Mouse (Mus musculus): ENCODE data around the gene Iffo1. TPM values are rescaled to one million over a fixed set of nuclear protein-coding genes. Genes with fewer than 3 reads are reported as not detected.
A peak's percentile ranks its signal among the peaks of the same experiment; 100 is the strongest.

The Iffo1 gene
- polyA plus RNA-seq, 1 experiment from 2014 or later = 21.0 TPM

DNA sequence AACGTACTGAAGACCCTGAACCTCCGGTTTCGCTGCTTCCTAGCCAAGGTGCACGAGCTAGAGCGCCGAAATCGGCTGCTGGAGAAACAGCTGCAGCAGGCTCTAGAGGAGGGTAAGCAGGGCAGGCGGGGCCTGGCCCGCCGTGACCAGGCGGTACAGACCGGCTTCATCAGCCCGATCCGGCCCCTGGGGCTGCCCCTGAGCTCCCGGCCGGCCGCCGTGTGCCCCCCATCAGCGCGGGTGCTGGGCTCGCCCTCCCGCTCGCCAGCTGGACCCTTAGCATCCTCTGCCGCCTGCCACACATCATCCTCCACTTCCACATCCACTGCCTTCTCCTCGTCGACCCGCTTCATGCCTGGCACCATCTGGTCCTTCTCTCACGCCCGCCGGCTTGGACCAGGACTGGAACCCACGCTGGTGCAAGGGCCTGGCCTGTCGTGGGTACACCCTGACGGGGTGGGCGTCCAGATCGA lies 474 bp downstream of the Iffo1 start:
- Histone ChIP-seq H3K36me3 (peaks cover 23% of the 10 kb centered on the region), H3K4me3 (peak overlapping the region; percentile 93), H3K27ac (replicated peaks) (peak overlapping the region; percentile 92), H3K9me3 (no peaks in the 10 kb centered on the region), H3K27me3 (no peaks in the 10 kb centered on the region), H3K4me1 (peaks cover 44% of the 10 kb centered on the region), H3K9ac (replicated peaks) (peak overlapping the region; percentile 95), H3K4me2 (replicated peaks) (peak overlapping the region; percentile 96)
- peak; percentile 69 for ATAC-seq (replicated peaks)
- under 1% methylated on average over 31 of the region's 35 CpGs for WGBS

DNA sequence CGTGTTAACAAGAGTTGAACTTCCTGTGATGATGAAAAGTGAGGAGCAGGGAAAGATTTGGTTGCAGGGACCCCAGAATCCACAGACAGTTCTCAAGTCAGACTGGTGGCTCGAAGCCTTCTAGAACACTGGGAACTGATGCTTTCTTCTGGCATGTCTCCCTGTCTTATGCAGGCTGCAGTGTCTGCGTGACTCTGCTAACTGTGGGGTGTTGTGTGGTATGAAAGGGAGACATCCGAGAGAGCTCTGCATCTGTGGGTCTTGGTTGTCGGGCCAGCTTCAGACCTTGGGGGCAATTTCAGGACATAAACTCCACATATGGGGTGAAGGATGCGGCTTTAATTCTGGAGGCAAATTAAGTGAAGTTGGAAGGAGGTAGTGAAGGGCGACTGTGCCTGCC lies 1.1 kb downstream of the Iffo1 start:
- H3K36me3 ChIP-seq = peaks cover 16% of the 10 kb centered on the region
- no peak for ATAC-seq (replicated peaks)
- H3K9me3 ChIP-seq = no peaks in the 10 kb centered on the region
- H3K9ac ChIP-seq (replicated peaks) = peak overlapping the region; percentile 95
- H3K4me1 ChIP-seq = peaks cover 44% of the 10 kb centered on the region
- WGBS = 50% methylated on average over 7 of the region's 7 CpGs
- H3K4me3 ChIP-seq = peak overlapping the region; percentile 93
- peak overlapping the region; percentile 96 for H3K4me2 ChIP-seq (replicated peaks)
- no peaks in the 10 kb centered on the region for H3K27me3 ChIP-seq
- H3K27ac ChIP-seq (replicated peaks) = no peak overlapping the region

DNA sequence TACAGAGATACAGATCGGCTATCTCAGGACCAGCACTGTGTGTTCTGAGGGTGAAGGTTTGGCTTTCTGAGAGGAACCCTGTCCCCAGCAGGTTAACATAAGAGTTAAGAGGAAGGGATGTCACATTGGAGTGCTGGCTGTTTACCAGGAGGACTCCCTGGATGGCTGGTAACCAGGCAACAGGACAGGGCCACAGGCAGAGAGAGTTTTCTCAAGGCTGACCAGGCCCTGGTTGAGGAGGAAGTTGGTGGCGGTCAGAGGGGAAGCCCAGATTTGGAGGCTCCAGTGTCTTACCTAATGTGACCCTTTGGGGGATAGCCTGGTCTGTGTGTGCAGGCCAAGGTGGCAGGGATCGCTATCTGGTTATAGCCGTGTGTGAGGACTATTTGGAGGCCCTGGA lies 1.8 kb downstream of the Iffo1 start:
- Histone ChIP-seq H3K27me3 (no peaks in the 10 kb centered on the region), H3K4me2 (replicated peaks) (peak overlapping the region; percentile 96), H3K4me1 (peaks cover 44% of the 10 kb centered on the region), H3K9me3 (no peaks in the 10 kb centered on the region), H3K27ac (replicated peaks) (no peak overlapping the region), H3K4me3 (peak overlapping the region; percentile 93; the same call in 1 of the 2 replicates), H3K36me3 (peaks cover 10% of the 10 kb centered on the region), H3K9ac (replicated peaks) (peak overlapping the region; percentile 95; the same call in 1 of the 2 replicates)
- no peak for ATAC-seq (replicated peaks)
- 78% methylated on average over 4 of the region's 4 CpGs for WGBS

DNA sequence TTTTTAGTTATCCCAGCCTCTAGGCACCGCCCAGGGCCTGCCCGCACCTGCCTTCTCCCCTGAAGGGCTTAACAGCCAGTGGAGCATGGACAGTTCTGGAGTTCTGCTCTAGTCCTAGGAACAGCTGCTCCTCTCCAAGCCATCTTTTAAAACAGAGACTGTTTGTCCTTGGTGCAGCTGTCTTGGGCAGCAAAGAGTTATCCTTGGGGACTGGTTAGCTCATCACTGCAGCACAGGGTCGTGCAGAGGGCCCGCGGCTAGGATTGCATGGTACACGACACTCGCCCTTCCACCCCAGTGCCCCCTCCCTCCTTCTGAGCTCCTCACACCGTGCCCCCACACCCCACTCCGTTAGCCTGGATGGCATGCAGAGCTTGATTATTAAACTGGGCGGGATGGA lies 2.3 kb downstream of the Iffo1 start:
- no peaks in the 10 kb centered on the region for H3K9me3 ChIP-seq
- H3K36me3 ChIP-seq = peaks cover 9% of the 10 kb centered on the region
- ATAC-seq (replicated peaks) = no peak
- H3K4me3 ChIP-seq = no peak overlapping the region
- no peaks in the 10 kb centered on the region for H3K27me3 ChIP-seq
- peak overlapping the region; percentile 95; the same call in 1 of the 2 replicates for H3K9ac ChIP-seq (replicated peaks)
- peak overlapping the region; percentile 96 for H3K4me2 ChIP-seq (replicated peaks)
- WGBS = 77% methylated on average over 10 of the region's 10 CpGs
- H3K4me1 ChIP-seq = peaks cover 44% of the 10 kb centered on the region
- no peak overlapping the region for H3K27ac ChIP-seq (replicated peaks)

DNA sequence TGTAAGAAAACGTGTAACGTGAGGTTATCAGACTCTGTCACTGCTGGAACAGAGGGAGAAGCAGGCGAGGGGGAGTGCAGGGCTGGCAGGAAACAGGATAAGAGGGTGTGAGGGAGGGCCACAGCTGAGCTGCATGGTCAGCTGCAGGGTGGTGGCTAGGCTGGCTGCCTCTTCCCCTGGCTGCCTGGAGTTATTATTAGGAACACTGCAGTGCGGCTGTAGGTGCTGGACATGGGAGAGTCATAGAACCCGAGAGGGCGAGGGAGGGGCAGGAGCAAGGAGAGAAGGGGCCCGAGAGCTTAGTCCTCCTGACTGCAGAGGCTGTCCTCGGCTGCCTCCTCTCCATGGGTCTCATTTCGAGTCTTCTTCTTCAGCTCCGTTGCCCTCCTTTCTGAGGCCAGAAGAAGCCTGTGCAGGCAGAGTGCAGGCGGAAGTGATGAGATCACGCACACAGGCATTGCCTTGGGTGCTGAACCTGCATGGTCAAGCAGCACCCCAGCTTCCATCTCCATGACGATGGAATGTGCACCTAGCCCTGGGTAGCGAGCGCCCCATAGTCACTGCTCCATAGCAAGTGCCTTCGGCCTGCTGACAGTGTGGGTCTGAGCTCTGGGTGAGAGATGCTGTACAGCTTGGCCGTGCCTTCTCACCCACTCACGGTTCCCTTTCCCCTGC lies 3.3 kb downstream of the Iffo1 start:
- H3K27me3 ChIP-seq = no peaks in the 10 kb centered on the region
- H3K9ac ChIP-seq (replicated peaks) = peak overlapping the region; percentile 28
- H3K36me3 ChIP-seq = peaks cover 14% of the 10 kb centered on the region
- whole genome bisulfite sequencing = 79% methylated on average over 18 of the region's 18 CpGs
- H3K9me3 ChIP-seq = no peaks in the 10 kb centered on the region
- no peak overlapping the region for H3K4me3 ChIP-seq
- ATAC-seq (replicated peaks) = no peak
- H3K4me2 ChIP-seq (replicated peaks) = no peak overlapping the region
- H3K27ac ChIP-seq (replicated peaks) = no peak overlapping the region
- peaks cover 44% of the 10 kb centered on the region for H3K4me1 ChIP-seq

DNA sequence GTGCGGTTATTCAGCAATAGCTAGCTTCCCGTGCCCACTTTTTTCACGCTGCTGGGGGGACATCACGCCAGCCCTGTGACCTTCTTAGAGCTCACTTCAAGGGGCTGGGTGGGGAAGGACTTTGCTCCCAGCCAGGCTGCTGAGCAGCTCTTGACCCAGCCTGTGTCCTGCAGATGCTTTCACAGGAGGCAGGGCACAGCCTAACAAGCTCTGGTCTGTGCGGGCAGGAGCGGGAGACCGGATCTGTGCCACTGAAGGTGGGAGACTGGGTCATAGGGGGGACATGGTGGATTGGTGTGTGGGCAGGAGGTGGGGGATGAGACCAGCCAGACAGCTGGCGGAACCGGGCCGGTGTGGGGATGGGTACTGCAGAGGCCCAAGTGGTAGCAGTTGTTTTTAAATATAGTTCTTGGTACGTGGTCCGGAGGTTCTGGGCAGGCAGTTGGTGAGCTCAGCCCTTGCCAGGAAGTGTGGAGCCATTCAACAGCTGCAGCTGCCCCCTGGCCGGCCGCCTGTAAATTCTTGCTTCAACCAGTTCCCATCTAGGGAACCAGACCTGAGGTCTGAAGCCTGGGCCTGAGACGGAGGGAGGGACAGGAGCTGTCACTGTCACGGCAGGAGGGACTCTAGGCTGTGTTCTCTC lies 4.0 kb downstream of the Iffo1 start:
- H3K4me2 ChIP-seq (replicated peaks) = no peak overlapping the region
- peaks cover 18% of the 10 kb centered on the region for H3K36me3 ChIP-seq
- peaks cover 43% of the 10 kb centered on the region for H3K4me1 ChIP-seq

DNA sequence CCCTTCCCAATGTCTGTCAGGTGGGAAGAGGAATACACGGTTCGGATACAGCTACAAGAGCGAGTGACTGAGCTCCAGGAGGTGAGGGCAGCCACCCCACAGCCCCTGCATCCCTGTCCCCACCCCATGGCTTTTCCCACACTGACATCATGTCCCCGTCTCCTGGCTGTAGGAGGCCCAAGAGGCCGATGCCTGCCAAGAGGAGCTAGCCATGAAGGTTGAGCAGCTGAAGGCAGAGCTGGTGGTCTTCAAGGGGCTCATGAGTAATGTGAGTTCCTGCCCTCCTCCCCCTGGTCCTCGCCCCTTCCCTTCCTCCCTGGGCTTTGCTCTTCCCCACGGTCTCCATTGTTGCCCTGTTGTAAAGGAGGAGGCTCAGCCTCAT lies 4.5 kb downstream of the Iffo1 start:
- Histone ChIP-seq H3K27me3 (no peaks in the 10 kb centered on the region), H3K9ac (replicated peaks) (no peak overlapping the region), H3K9me3 (no peaks in the 10 kb centered on the region), H3K27ac (replicated peaks) (no peak overlapping the region), H3K4me2 (replicated peaks) (no peak overlapping the region), H3K4me3 (no peak overlapping the region), H3K36me3 (peaks cover 19% of the 10 kb centered on the region), H3K4me1 (peaks cover 38% of the 10 kb centered on the region)
- 89% methylated on average over 7 of the region's 7 CpGs for WGBS
- no peak for ATAC-seq (replicated peaks)

More for the DNA sequence above, 4.0 kb downstream of the Iffo1 start:
- Histone ChIP-seq H3K9me3 (no peaks in the 10 kb centered on the region), H3K27me3 (no peaks in the 10 kb centered on the region), H3K9ac (replicated peaks) (no peak overlapping the region), H3K27ac (replicated peaks) (no peak overlapping the region), H3K4me3 (no peak overlapping the region)
- no peak for ATAC-seq (replicated peaks)
- 86% methylated on average over 16 of the region's 16 CpGs for WGBS

DNA sequence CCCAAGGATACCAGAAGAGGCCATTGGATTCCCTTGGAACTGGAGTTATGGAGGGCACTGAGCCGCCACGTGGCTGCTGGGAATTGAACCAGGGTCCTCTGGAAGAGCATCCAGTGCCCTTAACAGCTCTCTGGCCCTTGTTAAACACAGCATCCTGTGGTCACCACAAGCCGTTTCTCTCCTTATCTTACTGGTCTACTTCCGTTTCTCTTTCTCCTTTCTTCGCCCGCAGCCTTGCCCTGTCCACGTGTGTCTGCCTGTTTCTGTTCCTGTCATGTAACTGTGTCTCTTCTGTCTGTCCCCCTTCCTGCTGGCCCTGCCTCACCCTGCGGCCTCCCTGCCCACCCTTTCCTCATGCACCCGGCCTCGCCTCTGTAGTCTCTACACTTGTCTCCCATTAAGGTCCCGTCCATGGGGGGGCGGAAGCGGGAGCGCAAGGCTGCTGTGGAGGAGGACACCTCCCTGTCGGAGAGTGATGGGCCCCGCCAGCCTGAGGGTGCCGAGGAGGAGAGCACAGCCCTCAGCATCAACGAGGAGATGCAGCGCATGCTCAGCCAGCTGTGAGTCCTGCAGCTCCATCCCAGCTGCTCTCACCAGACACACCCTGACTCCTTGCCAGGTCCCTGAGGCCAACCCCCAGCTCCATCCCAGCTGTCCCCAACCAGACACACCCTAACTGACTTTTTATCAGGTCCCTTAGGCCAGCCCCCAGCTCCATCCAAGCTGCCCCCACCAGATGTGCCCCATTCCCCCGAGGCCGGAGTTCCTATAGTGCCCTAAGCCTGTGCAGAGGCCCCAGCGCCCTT lies 7.4 kb downstream of the Iffo1 start:
- no peaks in the 10 kb centered on the region for H3K27me3 ChIP-seq
- 87% methylated on average over 22 of the region's 22 CpGs for WGBS
- H3K9ac ChIP-seq (replicated peaks) = no peak overlapping the region
- H3K4me2 ChIP-seq (replicated peaks) = no peak overlapping the region
- ATAC-seq (replicated peaks) = no peak
- H3K27ac ChIP-seq (replicated peaks) = no peak overlapping the region
- no peaks in the 10 kb centered on the region for H3K9me3 ChIP-seq
- H3K36me3 ChIP-seq = peaks cover 23% of the 10 kb centered on the region
- H3K4me1 ChIP-seq = peaks cover 15% of the 10 kb centered on the region
- no peak overlapping the region for H3K4me3 ChIP-seq

DNA sequence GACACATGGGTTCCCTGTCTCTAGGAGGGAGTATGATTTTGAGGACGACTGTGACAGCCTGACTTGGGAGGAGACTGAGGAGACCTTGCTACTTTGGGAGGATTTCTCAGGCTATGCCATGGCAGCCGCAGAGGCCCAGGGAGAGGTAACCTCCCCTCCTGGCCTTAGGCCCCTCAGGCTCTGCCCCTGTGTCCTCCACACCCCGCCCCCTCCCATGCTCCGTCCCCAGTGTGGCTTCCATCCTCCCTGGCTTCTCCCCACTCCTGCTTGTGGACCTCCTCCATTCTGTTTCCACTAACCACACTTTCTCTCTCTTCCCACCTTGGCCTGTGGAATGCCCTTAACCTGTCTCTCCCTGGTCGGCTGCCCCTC lies 8.0 kb downstream of the Iffo1 start:
- H3K4me1 ChIP-seq = peaks cover 9% of the 10 kb centered on the region
- no peaks in the 10 kb centered on the region for H3K27me3 ChIP-seq
- ATAC-seq (replicated peaks) = no peak
- peaks cover 23% of the 10 kb centered on the region for H3K36me3 ChIP-seq
- H3K4me3 ChIP-seq = no peak overlapping the region
- no peak overlapping the region for H3K4me2 ChIP-seq (replicated peaks)
- no peaks in the 10 kb centered on the region for H3K9me3 ChIP-seq
- H3K9ac ChIP-seq (replicated peaks) = no peak overlapping the region
- no peak overlapping the region for H3K27ac ChIP-seq (replicated peaks)
- WGBS = 84% methylated on average over 5 of the region's 5 CpGs

DNA sequence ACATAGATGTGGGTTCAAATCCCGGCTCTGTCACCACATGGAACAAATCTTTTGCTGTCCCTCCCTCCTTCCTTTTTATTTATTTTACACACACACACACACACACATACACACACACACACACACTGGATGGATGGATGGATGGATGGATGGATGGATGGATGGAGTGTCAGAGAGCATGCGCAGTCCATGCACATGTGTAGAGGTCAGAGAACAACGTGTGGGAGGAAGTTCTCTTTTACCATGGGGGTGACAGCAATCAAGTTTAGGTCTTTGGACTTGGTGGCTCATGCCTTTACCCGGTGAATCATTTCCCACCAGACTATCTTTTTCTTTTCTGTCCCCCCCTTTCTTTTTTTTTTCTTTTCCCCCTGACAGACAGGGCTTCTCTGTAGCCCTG lies 8.6 kb downstream of the Iffo1 start:
- Histone ChIP-seq H3K4me1 (peaks cover 3% of the 10 kb centered on the region; the same call in 1 of the 2 replicates), H3K27me3 (no peaks in the 10 kb centered on the region), H3K4me3 (no peak overlapping the region), H3K27ac (replicated peaks) (no peak overlapping the region), H3K4me2 (replicated peaks) (no peak overlapping the region), H3K9ac (replicated peaks) (no peak overlapping the region), H3K9me3 (no peaks in the 10 kb centered on the region), H3K36me3 (peaks cover 26% of the 10 kb centered on the region)
- ATAC-seq (replicated peaks) = no peak
- WGBS = 93% methylated on average over 4 of the region's 4 CpGs

DNA sequence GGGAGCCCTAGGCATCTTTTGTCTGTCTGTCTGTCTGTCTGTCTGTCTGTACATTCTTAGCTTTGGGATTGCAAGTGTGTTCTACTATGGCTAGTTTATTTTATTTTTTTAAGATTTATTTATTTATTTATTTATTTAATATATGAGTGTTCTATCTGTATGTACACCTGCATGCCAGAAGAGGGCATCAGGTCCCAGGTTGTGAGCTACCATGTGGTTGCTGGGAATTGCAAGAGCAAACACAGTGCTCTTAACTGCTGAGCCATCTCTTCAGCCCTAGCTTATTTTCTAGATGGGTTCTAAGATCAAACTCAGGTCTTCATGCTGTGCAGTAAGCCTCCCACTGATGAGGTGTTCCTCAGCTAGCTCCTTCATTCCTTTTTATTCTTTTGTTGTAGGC lies 9.5 kb downstream of the Iffo1 start:
- Histone ChIP-seq H3K27ac (replicated peaks) (no peak overlapping the region), H3K27me3 (no peaks in the 10 kb centered on the region), H3K36me3 (peaks cover 35% of the 10 kb centered on the region), H3K4me1 (no peaks in the 10 kb centered on the region), H3K9me3 (no peaks in the 10 kb centered on the region), H3K4me3 (no peak overlapping the region), H3K9ac (replicated peaks) (no peak overlapping the region), H3K4me2 (replicated peaks) (no peak overlapping the region)
- no peak for ATAC-seq (replicated peaks)

DNA sequence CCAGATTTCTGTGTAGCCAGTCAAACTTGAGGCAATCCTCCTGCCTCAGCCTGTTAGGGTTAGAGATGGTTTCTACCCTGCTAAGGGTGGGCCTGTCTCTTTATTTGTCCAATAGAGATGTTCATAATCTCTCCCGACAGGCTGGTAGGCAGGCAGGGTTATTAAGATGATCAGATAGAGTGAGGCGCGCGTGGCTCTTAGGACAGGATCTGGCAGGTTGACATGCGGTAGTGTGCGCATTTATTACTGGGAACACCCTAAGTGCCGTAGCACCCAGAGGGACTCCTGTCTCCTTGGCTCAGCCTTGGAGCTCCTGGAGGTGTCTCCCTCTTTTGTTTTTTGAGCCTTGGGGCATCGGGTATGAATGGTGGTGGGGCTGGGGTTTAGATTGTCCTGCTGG lies 10.2 kb downstream of the Iffo1 start:
- 91% methylated on average over 8 of the region's 8 CpGs for WGBS
- H3K4me3 ChIP-seq = no peak overlapping the region
- no peak overlapping the region for H3K9ac ChIP-seq (replicated peaks)
- peaks cover 39% of the 10 kb centered on the region for H3K36me3 ChIP-seq
- peaks cover 3% of the 10 kb centered on the region for H3K4me1 ChIP-seq
- no peak for ATAC-seq (replicated peaks)
- no peaks in the 10 kb centered on the region for H3K27me3 ChIP-seq
- H3K27ac ChIP-seq (replicated peaks) = no peak overlapping the region
- H3K9me3 ChIP-seq = no peaks in the 10 kb centered on the region
- H3K4me2 ChIP-seq (replicated peaks) = no peak overlapping the region
